Mouse (Mus musculus) myocyte (in vitro differentiated cells): ENCODE results near the gene Ggact.

Source experiments
- E2F4 ChIP-seq: IDR thresholded peaks from one replicate; pipeline ENCODE4 v1.6.1; 2011; ENCODE audit warnings: mild to moderate bottlenecking, control low read depth, moderate library complexity; ENCODE audit not compliant: insufficient read depth
- MAX ChIP-seq: IDR thresholded peaks from one replicate; pipeline ENCODE4 v1.6.1; 2011; ENCODE audit warnings: low read depth, mild to moderate bottlenecking, control low read depth
- MYOG ChIP-seq, 3 experiments: IDR thresholded peaks; one replicate each; pipeline ENCODE4 v1.6.1; 2011; ENCODE audit warnings: control low read depth in 2 of 3, low read depth in 2 of 3, mild to moderate bottlenecking in 2 of 3; ENCODE audit not compliant: insufficient read length in 2 of 3, control insufficient read depth in 1 of 3, insufficient read depth in 1 of 3
- POLR2A ChIP-seq: IDR thresholded peaks from one replicate; pipeline ENCODE4 v1.6.1; 2011; ENCODE audit warnings: low read depth, mild to moderate bottlenecking, control low read depth, moderate library complexity; ENCODE audit not compliant: insufficient read length
- POLR2AphosphoS2 ChIP-seq: IDR thresholded peaks from one replicate; pipeline ENCODE4 v1.6.1; 2011; ENCODE audit warnings: low read depth, control low read depth; ENCODE audit not compliant: insufficient read length
- TCF12 ChIP-seq: IDR thresholded peaks from one replicate; pipeline ENCODE4 v1.6.1; 2011; ENCODE audit warnings: mild to moderate bottlenecking, control low read depth; ENCODE audit not compliant: poor library complexity, insufficient read depth, severe bottlenecking
- USF1 ChIP-seq: IDR thresholded peaks from one replicate; pipeline ENCODE4 v1.6.1; 2011; ENCODE audit warnings: low read depth, mild to moderate bottlenecking, control low read depth, moderate library complexity

DNA sequence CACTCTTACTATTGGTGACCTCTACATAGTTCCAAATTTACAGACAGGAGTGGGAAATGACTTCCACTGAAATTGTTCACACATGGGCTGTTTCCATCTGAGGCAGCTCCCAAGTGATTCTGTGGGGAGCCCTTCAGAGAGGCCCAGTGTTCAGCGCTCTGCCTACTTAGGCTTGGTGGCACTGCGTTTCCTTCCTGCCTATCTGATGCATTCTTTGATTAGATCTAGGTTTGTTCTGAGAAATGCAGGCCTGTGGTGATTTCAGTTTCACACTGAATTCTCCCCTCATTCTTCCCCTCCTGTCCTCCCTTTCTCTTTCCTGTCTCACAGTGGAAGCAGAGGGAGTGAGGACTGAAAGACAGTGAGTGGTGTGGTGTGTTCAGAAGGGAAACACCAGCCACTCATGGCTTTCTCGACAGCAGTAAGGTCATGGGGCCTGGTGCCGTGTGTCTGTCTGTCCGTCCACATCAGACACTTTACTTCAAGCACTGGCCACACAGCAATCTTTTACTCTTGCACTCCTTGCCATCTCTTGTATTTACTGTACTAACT is 61.0 kb downstream of the Ggact start:
- no peak for TF ChIP-seq POLR2A
- no peak for TF ChIP-seq E2F4
- TF ChIP-seq USF1 = no peak
- no peak for TF ChIP-seq MAX
- no peak for TF ChIP-seq MYOG (IDR thresholded peaks at IDR 0.05; ENCODE audit: control insufficient read depth in 1 of 3, insufficient read depth in 1 of 3, insufficient read length in 2 of 3, low read depth in 2 of 3)
- no peak for TF ChIP-seq TCF12
- TF ChIP-seq POLR2AphosphoS2 = no peak
